Mouse (Mus musculus) ES-Bruce4 (cell line): Measurements from ENCODE around the gene Selenon.

Experiments
- CTCF ChIP-seq: IDR thresholded peaks from one replicate; pipeline ENCODE4 v1.8.1; 2011; ENCODE audit warnings: low read depth, low read length
- POLR2A ChIP-seq: IDR thresholded peaks from one replicate; pipeline ENCODE4 v1.8.1; 2011; ENCODE audit warnings: low read length; ENCODE audit not compliant: insufficient read depth

DNA sequence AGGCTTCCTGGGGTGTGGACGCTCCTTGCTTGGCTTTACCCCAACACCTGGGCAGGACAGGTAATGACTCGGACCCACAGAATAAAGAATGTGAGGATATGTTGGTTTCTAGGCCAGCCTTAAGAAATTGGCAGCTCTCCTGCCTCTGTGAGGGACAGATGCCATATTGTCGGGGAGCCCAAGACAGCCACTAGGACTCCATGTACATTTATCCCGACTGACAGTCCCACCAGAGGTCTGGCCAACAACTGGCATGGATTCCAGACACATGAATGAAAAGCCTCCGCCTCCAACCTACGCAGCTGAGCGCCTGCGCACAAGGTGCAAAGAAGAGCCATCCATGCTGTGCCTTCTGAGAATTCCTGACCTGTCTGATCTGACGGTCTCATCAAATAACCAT lies 48.1 kb upstream of the Selenon start:
- TF ChIP-seq CTCF = no peak
- no peak for TF ChIP-seq POLR2A
